9 mouse cellular contexts compared by ENCODE assay signal in the genomic region with DNA sequence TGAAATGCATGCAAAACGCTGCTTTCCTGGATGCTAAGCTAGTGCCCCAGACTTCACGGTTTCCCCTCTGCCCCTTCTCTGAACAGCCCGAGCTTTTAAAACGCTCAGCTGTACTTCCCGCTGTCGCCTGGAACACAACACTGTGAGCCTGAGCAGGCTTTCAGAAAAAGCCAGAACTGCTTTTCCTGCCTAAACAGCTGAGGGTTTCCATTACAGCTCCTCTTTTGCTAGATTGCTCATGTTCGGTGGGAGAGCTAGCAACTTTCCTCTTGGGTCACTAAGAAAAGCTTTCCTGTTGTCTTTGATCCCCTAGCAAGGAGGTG. TPM values are rescaled to one million over a fixed set of nuclear protein-coding genes. Genes with fewer than 3 reads are reported as not detected.
A peak's percentile ranks its signal among the peaks of the same experiment; 100 is the strongest.
DNase-seq lines count a peak whose midpoint lies in the region; ATAC-seq lines count a peak whose summit lies in the region.
"Had no signal": no experiment of that assay in that cellular context is flagged by ENCODE, and none has a peak within 500 bp of the region (broad histone marks: within the 10 kb centered on the region; RNA-seq: fewer than 3 reads in every experiment).

No protein-coding gene starts in this region.

- no peaks in the 10 kb centered on the region for H3K9me3 ChIP-seq in kidney, embryonic 15.5 days (replicated peaks)
- H3K9me3 ChIP-seq in hindbrain, embryonic 13.5 days = no peaks in the 10 kb centered on the region
- H3K9me3 ChIP-seq in midbrain, embryonic 12.5 days = no peaks in the 10 kb centered on the region

- peaks cover 58% of the 10 kb centered on the region for H3K27me3 ChIP-seq in kidney, embryonic 15.5 days
- H3K27me3 ChIP-seq in hindbrain, embryonic 13.5 days = peaks cover 31% of the 10 kb centered on the region
- peaks cover 38% of the 10 kb centered on the region for H3K27me3 ChIP-seq in midbrain, embryonic 12.5 days

- no peak for DNase-seq in kidney, adult 18-20 months
- peak; percentile 5 for DNase-seq in embryo, embryonic 9.5 days (ENCODE audit: extremely low spot score)
- no peak for DNase-seq in gastrocnemius, postnatal 25 days

- ATAC-seq in kidney, embryonic 15.5 days (replicated peaks; ENCODE audit: low FRiP score) = 0 out of 2 replicates have a peak, but pooled peaks have one; percentile 9
- ATAC-seq in hindbrain, embryonic 13.5 days (ENCODE audit: low FRiP score) = no peak
- ATAC-seq in midbrain, embryonic 12.5 days (ENCODE audit: low FRiP score, low read depth) = no peak
- no peak for ATAC-seq in activated CD4-positive, CD25-positive, alpha-beta regulatory T cell, adult 4 months
- ATAC-seq in monocyte, adult 5-6 weeks (replicated peaks; ENCODE audit: insufficient number of reproducible peaks, low FRiP score, low TSS enrichment, poor library complexity, severe bottlenecking) = no peak

- no peaks in the 10 kb centered on the region for H3K4me1 ChIP-seq in kidney, embryonic 15.5 days
- H3K4me1 ChIP-seq in hindbrain, embryonic 13.5 days (replicated peaks) = no peaks in the 10 kb centered on the region
- no peaks in the 10 kb centered on the region for H3K4me1 ChIP-seq in midbrain, embryonic 12.5 days

- peak overlapping the region; percentile 49 for H3K4me3 ChIP-seq in kidney, embryonic 15.5 days (replicated peaks)
- H3K4me3 ChIP-seq in hindbrain, embryonic 13.5 days = peak overlapping the region; percentile 47
- peak overlapping the region; percentile 50; the same call in 1 of the 2 replicates for H3K4me3 ChIP-seq in midbrain, embryonic 12.5 days

- no peak overlapping the region for H3K27ac ChIP-seq in kidney, embryonic 15.5 days
- H3K27ac ChIP-seq in hindbrain, embryonic 13.5 days = no peak overlapping the region
- no peak overlapping the region for H3K27ac ChIP-seq in midbrain, embryonic 12.5 days (replicated peaks)

- no peak overlapping the region for H3K9ac ChIP-seq in kidney, embryonic 15.5 days
- H3K9ac ChIP-seq in hindbrain, embryonic 13.5 days = no peak overlapping the region
- no peak overlapping the region for H3K9ac ChIP-seq in midbrain, embryonic 12.5 days (replicated peaks)

- peak overlapping the region; percentile 75 for H3K4me2 ChIP-seq in kidney, embryonic 15.5 days
- H3K4me2 ChIP-seq in hindbrain, embryonic 13.5 days = peak overlapping the region; percentile 65
- peak overlapping the region; percentile 69 for H3K4me2 ChIP-seq in midbrain, embryonic 12.5 days (replicated peaks)

- H3K36me3 ChIP-seq in kidney, embryonic 15.5 days = no peaks in the 10 kb centered on the region
- H3K36me3 ChIP-seq in hindbrain, embryonic 13.5 days = no peaks in the 10 kb centered on the region
- H3K36me3 ChIP-seq in midbrain, embryonic 12.5 days = no peaks in the 10 kb centered on the region

- WGBS in kidney, embryonic 15.5 days = 19% methylated on average over 7 of the region's 7 CpGs
- WGBS in hindbrain, embryonic 13.5 days = 20% methylated on average over 7 of the region's 7 CpGs
- 14% methylated on average over 7 of the region's 7 CpGs for WGBS in midbrain, embryonic 12.5 days

RNA-seq across cellular contexts. Expression of a gene that starts 1.1 kb away (rescaled TPM):
- polyA plus RNA-seq in kidney, embryonic 15.5 days (2015; fragmentation: Nextera tagmentation; extraction: Ambion mirVana) = 0.36 and 0.42 TPM in 2 replicates
- 0.93 and 0.97 TPM in 2 replicates for polyA plus RNA-seq in hindbrain, embryonic 13.5 days (2015; fragmentation: Nextera tagmentation; extraction: Ambion mirVana)
- polyA plus RNA-seq in midbrain, embryonic 12.5 days (2016; fragmentation: Nextera tagmentation; extraction: Ambion mirVana) = 0.18 and 0.54 TPM in 2 replicates
- not detected for total RNA-seq in gastrocnemius, postnatal 25 days (2021)
- not detected for polyA plus RNA-seq in activated CD4-positive, CD25-positive, alpha-beta regulatory T cell, adult 4 months (2017; shearing (Covaris generic))
- not detected in 3 replicates for total RNA-seq in monocyte, adult 5-6 weeks (2017)
- polyA plus RNA-seq: spleen, adult 2 months had no signal

RNA-seq across cellular contexts. Expression of a gene that starts 1.8 kb away (rescaled TPM):
- 0.08 and 0.13 TPM in 2 replicates for polyA plus RNA-seq in kidney, embryonic 15.5 days (2015; fragmentation: Nextera tagmentation; extraction: Ambion mirVana)
- polyA plus RNA-seq in hindbrain, embryonic 13.5 days (2015; fragmentation: Nextera tagmentation; extraction: Ambion mirVana) = 1.7 and 1.8 TPM in 2 replicates
- polyA plus RNA-seq in midbrain, embryonic 12.5 days (2016; fragmentation: Nextera tagmentation; extraction: Ambion mirVana) = 0.43 and 0.46 TPM in 2 replicates
- total RNA-seq in gastrocnemius, postnatal 25 days (2021) = not detected
- not detected for polyA plus RNA-seq in activated CD4-positive, CD25-positive, alpha-beta regulatory T cell, adult 4 months (2017; shearing (Covaris generic))
- not detected in 3 replicates for total RNA-seq in monocyte, adult 5-6 weeks (2017)
- polyA plus RNA-seq: spleen, adult 2 months had no signal
